Mouse (Mus musculus) myocyte (in vitro differentiated cells): ENCODE measurements around the gene Supt5.

Source experiments
- MYOG ChIP-seq, 3 experiments: IDR thresholded peaks; one replicate each; pipeline ENCODE4 v1.6.1; 2011; ENCODE audit warnings: control low read depth in 2 of 3, low read depth in 2 of 3, mild to moderate bottlenecking in 2 of 3; ENCODE audit not compliant: insufficient read length in 2 of 3, control insufficient read depth in 1 of 3, insufficient read depth in 1 of 3
- POLR2A ChIP-seq: IDR thresholded peaks from one replicate; pipeline ENCODE4 v1.6.1; 2011; ENCODE audit warnings: low read depth, mild to moderate bottlenecking, control low read depth, moderate library complexity; ENCODE audit not compliant: insufficient read length

GRCm38 (mm10) chr7:28318714-28319113, 19.8 kb downstream of the Supt5 start:
- TF ChIP-seq POLR2A: no peak
- no peak for TF ChIP-seq MYOG (IDR thresholded peaks at IDR 0.05; ENCODE audit: control insufficient read depth in 1 of 3, insufficient read depth in 1 of 3, insufficient read length in 2 of 3, low read depth in 2 of 3)
